7 mouse cellular contexts compared by ENCODE assay signal in genomic region chr2:118545242-118546103, GRCm38 (mm10). TPM values are rescaled to one million over a fixed set of nuclear protein-coding genes. Genes with fewer than 3 reads are reported as not detected.
DNase-seq lines count a peak whose midpoint lies in the region; ATAC-seq lines count a peak whose summit lies in the region.

No protein-coding gene starts in this region.

- no peaks in the 10 kb centered on the region for H3K9me3 ChIP-seq in embryonic facial prominence, embryonic 11.5 days (replicated peaks; ENCODE audit: control insufficient read depth, low read length)
- no peaks in the 10 kb centered on the region for H3K9me3 ChIP-seq in limb, embryonic 11.5 days (ENCODE audit: control insufficient read depth, low read length)
- no peaks in the 10 kb centered on the region for H3K9me3 ChIP-seq in midbrain, embryonic 12.5 days

- peak overlapping the region; percentile 28 for H3K4me2 ChIP-seq in embryonic facial prominence, embryonic 11.5 days (ENCODE audit: low read depth, low read length)
- peak overlapping the region; percentile 62 for H3K4me2 ChIP-seq in limb, embryonic 11.5 days (ENCODE audit: low read depth, severe bottlenecking)
- no peak overlapping the region for H3K4me2 ChIP-seq in midbrain, embryonic 12.5 days (replicated peaks)

- peaks cover 29% of the 10 kb centered on the region for H3K4me1 ChIP-seq in embryonic facial prominence, embryonic 11.5 days (ENCODE audit: control insufficient read depth, insufficient read depth, low read length)
- H3K4me1 ChIP-seq in limb, embryonic 11.5 days (ENCODE audit: control insufficient read depth, insufficient read depth, low read length), result peaks cover 70% of the 10 kb centered on the region
- peaks cover 68% of the 10 kb centered on the region for H3K4me1 ChIP-seq in midbrain, embryonic 12.5 days

- no peaks in the 10 kb centered on the region for H3K36me3 ChIP-seq in embryonic facial prominence, embryonic 11.5 days (replicated peaks; ENCODE audit: control insufficient read depth, insufficient read depth, low read depth, low read length)
- H3K36me3 ChIP-seq in limb, embryonic 11.5 days (ENCODE audit: control insufficient read depth, insufficient read depth, low read length), result no peaks in the 10 kb centered on the region
- H3K36me3 ChIP-seq in midbrain, embryonic 12.5 days, result no peaks in the 10 kb centered on the region

- no peak for ATAC-seq in embryonic facial prominence, embryonic 11.5 days (replicated peaks; ENCODE audit: insufficient number of reproducible peaks, low FRiP score, low TSS enrichment, low read depth)
- no peak for ATAC-seq in limb, embryonic 11.5 days (ENCODE audit: insufficient number of reproducible peaks, low FRiP score, low TSS enrichment, low read depth)
- ATAC-seq in midbrain, embryonic 12.5 days (ENCODE audit: low FRiP score, low read depth), result 0 out of 2 replicates have a peak, but pooled peaks have one; percentile 20

- 24% methylated on average over 23 of the region's 23 CpGs for WGBS in embryonic facial prominence, embryonic 11.5 days
- 21% methylated on average over 23 of the region's 23 CpGs for WGBS in limb, embryonic 11.5 days
- WGBS in midbrain, embryonic 12.5 days, result 29% methylated on average over 20 of the region's 23 CpGs

- H3K27ac ChIP-seq in embryonic facial prominence, embryonic 11.5 days (replicated peaks; ENCODE audit: low read depth, low read length), result peak overlapping the region; percentile 95
- peak overlapping the region; percentile 96 for H3K27ac ChIP-seq in limb, embryonic 11.5 days (replicated peaks; ENCODE audit: low read depth, low read length)
- H3K27ac ChIP-seq in midbrain, embryonic 12.5 days (replicated peaks), result peak overlapping the region; percentile 46; the same call in 1 of the 2 replicates

- peak; percentile 95 for DNase-seq in adrenal gland, postnatal 14 days
- DNase-seq in embryonic facial prominence, embryonic 11.5 days (ENCODE audit: low spot score), result peak; percentile 92
- DNase-seq in heart, adult 11 months, result peak; percentile 99
- DNase-seq in kidney, adult 11 months, result peak; percentile 89
- peak; percentile 93 for DNase-seq in limb, embryonic 11.5 days (ENCODE audit: low spot score)
- peak; percentile 67 to 81 for DNase-seq in spleen, adult 18-20 months

- H3K9ac ChIP-seq in embryonic facial prominence, embryonic 11.5 days (replicated peaks; ENCODE audit: low read length), result peak overlapping the region; percentile 47
- peak overlapping the region; percentile 45; the same call in 1 of the 2 replicates for H3K9ac ChIP-seq in limb, embryonic 11.5 days (ENCODE audit: low read length)
- H3K9ac ChIP-seq in midbrain, embryonic 12.5 days (replicated peaks), result 0 out of 2 replicates have a peak overlapping the region, but pooled peaks have one; percentile 16

- H3K27me3 ChIP-seq in embryonic facial prominence, embryonic 11.5 days (ENCODE audit: control insufficient read depth, insufficient read depth, low read length), result no peaks in the 10 kb centered on the region
- no peaks in the 10 kb centered on the region for H3K27me3 ChIP-seq in limb, embryonic 11.5 days (ENCODE audit: control insufficient read depth, insufficient read depth, low read length)
- peaks cover 45% of the 10 kb centered on the region for H3K27me3 ChIP-seq in midbrain, embryonic 12.5 days

- H3K4me3 ChIP-seq in embryonic facial prominence, embryonic 11.5 days (ENCODE audit: low read depth, low read length), result peak overlapping the region; percentile 3; the same call in 1 of the 2 replicates
- no peak overlapping the region for H3K4me3 ChIP-seq in limb, embryonic 11.5 days (ENCODE audit: low read depth, low read length)
- H3K4me3 ChIP-seq in midbrain, embryonic 12.5 days, result no peak overlapping the region

RNA-seq across cellular contexts. Expression of gene Bmf, which starts 4.0 kb away (rescaled TPM):
- total RNA-seq in adrenal gland, postnatal 14 days (2021), result 14.4 and 26.8 TPM in 2 replicates
- 5.0 and 5.1 TPM in 2 replicates for polyA plus RNA-seq in embryonic facial prominence, embryonic 11.5 days (2014; fragmentation: Nextera tagmentation; extraction: Ambion mirVana)
- 3.8 and 7.5 TPM in 2 replicates for polyA plus RNA-seq in limb, embryonic 11.5 days (2014; fragmentation: Nextera tagmentation; extraction: Ambion mirVana)
- polyA plus RNA-seq in midbrain, embryonic 12.5 days (2016; fragmentation: Nextera tagmentation; extraction: Ambion mirVana), result 2.1 and 4.1 TPM in 2 replicates

RNA-seq across cellular contexts. Expression of gene Bub1b, which starts 52.5 kb away (rescaled TPM):
- total RNA-seq in adrenal gland, postnatal 14 days (2021), result 19.5 and 21.4 TPM in 2 replicates
- 131 and 135 TPM in 2 replicates for polyA plus RNA-seq in embryonic facial prominence, embryonic 11.5 days (2014; fragmentation: Nextera tagmentation; extraction: Ambion mirVana)
- 145 and 155 TPM in 2 replicates for polyA plus RNA-seq in limb, embryonic 11.5 days (2014; fragmentation: Nextera tagmentation; extraction: Ambion mirVana)
- polyA plus RNA-seq in midbrain, embryonic 12.5 days (2016; fragmentation: Nextera tagmentation; extraction: Ambion mirVana), result 92.1 and 94.5 TPM in 2 replicates

Comparison
In these comparisons a context has a peak if more than half of its experiments do, and no peak if none do; other contexts are left out.
1. H3K27ac ChIP-seq: peak in every context shown above with its lines; median percentile 96 in limb, embryonic 11.5 days; 95 in embryonic facial prominence, embryonic 11.5 days; 46 in midbrain, embryonic 12.5 days.